Mouse (Mus musculus) limb, embryonic 15.5 days (tissue): Measurements from ENCODE around the gene Prss21. TPM values are rescaled to one million over a fixed set of nuclear protein-coding genes. Genes with fewer than 3 reads are reported as not detected.
A peak's percentile ranks its signal among the peaks of the same experiment; 100 is the strongest.

Source experiments
- ATAC-seq: fragments of 200-750 bp; cut with Nextera tagmentation; 2 replicates; pipeline ENCODE4 v1.8.0; 2017; ENCODE audit warnings: low read depth, moderate TSS enrichment; ENCODE audit not compliant: insufficient number of reproducible peaks, low FRiP score, low TSS enrichment
- H3K27ac ChIP-seq: fragments of 300-500 bp; sonication (generic); 2 replicates; pipeline ENCODE4 v1.5.1; 2015; ENCODE audit warnings: moderate library complexity, mild to moderate bottlenecking, inconsistent platforms
- H3K27me3 ChIP-seq: fragments of 300-500 bp; sonication (generic); 2 replicates; pipeline ENCODE4 v1.6.1; 2015; ENCODE audit warnings: inconsistent platforms
- H3K36me3 ChIP-seq: fragments of 300-500 bp; sonication (generic); 2 replicates; pipeline ENCODE4 v1.6.1; 2015; ENCODE audit warnings: inconsistent platforms
- H3K4me1 ChIP-seq: fragments of 300-500 bp; sonication (generic); 2 replicates; pipeline ENCODE4 v1.6.1; 2015; ENCODE audit warnings: inconsistent platforms
- H3K4me2 ChIP-seq: fragments of 300-500 bp; sonication (generic); 2 replicates; pipeline ENCODE4 v1.6.1; 2015; ENCODE audit warnings: mild to moderate bottlenecking, inconsistent platforms
- H3K4me3 ChIP-seq: fragments of 300-500 bp; sonication (generic); 2 replicates; pipeline ENCODE4 v1.5.1; 2015; ENCODE audit warnings: mild to moderate bottlenecking, inconsistent platforms
- H3K9ac ChIP-seq: fragments of 300-500 bp; sonication (generic); 2 replicates; pipeline ENCODE4 v1.6.1; 2015; ENCODE audit warnings: inconsistent platforms
- H3K9me3 ChIP-seq: fragments of 300-500 bp; sonication (generic); 2 replicates; pipeline ENCODE4 v1.6.1; 2016; ENCODE audit warnings: inconsistent platforms
- WGBS: fragments of 180-500 bp; shearing (Covaris S2); methylation state at CpG from one replicate; pipeline ENCODE4 v1.1.7; 2015; 5-methylcytosine and 5-hydroxymethylcytosine counted together
- polyA plus RNA-seq: library from polyadenylated mRNA; unstranded; fragments of >200 nt; fragmentation: Nextera tagmentation; extraction: Ambion mirVana; gene quantifications from 2 replicates; pipeline ENCODE4 v1.2.1, GENCODE M21; 2015

The Prss21 gene
- polyA plus RNA-seq, 1 experiment from 2014 or later, result not detected

DNA sequence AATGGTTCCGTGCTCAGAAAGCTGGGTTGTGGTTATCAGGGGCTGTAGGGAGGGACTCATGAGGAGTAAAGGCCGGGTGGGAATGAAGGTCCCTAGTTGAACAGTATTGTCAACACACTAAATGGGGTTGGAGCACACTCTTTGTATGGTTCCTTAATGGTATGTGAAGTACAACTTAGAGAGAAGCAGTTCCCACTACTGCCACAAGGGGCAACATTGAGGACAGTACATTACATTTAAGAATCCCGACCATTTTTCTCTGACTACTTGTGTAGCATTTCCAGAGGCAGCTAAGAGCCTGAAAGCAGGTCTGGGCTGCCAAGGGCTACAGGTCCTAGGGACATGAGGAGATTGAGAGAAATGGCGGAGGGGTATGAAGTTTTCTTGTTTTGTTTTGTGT, 26.7 kb upstream of the Prss21 start:
- no peak for ATAC-seq
- WGBS, result 30% methylated on average over 4 of the region's 4 CpGs

DNA sequence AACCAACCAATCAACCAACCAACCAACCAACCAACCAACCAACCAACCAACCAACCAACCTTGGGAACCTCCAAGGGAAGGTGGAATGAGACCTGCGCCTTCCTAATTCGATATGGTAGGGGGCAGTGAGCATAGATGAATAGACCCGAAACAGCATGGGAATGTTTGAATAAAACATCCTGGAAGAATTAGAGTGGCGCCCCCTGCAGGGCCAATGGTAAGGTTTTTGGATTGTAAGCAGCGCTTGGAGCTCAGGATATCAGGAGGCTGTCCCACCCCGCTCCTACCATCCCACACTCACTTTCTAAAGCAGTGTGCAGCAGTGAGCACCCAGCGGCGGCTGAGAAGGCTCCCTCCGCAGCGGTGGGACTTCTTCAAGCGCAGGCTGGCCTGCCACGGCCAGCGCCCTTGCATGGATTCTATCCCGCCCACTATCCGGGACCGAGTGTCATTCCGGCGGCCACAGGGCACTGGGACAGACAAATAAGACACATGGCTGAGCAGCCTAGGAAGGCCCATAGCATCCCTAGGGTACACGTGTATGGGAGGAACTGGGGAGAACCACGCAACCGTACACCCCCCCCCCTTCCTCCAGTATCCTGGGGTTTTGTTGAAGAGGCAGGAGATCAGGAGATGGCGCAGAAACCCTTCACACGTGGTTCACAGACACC, 24.6 kb upstream of the Prss21 start:
- Histone ChIP-seq H3K27me3 (no peaks in the 10 kb centered on the region), H3K9me3 (no peaks in the 10 kb centered on the region), H3K4me3 (peak overlapping the region; percentile 14; the same call in 1 of the 2 replicates), H3K4me2 (peak overlapping the region; percentile 36; the same call in 1 of the 2 replicates), H3K9ac (no peak overlapping the region), H3K4me1 (peaks cover 4% of the 10 kb centered on the region; the same call in 1 of the 2 replicates), H3K36me3 (no peaks in the 10 kb centered on the region), H3K27ac (no peak overlapping the region)
- no peak for ATAC-seq
- WGBS, result 48% methylated on average over 23 of the region's 23 CpGs

More for the DNA sequence above, 26.7 kb upstream of the Prss21 start:
- H3K4me3 ChIP-seq, result no peak overlapping the region
- H3K36me3 ChIP-seq, result no peaks in the 10 kb centered on the region
- H3K4me1 ChIP-seq, result peaks cover 4% of the 10 kb centered on the region; the same call in 1 of the 2 replicates
- H3K9ac ChIP-seq, result no peak overlapping the region
- no peaks in the 10 kb centered on the region for H3K27me3 ChIP-seq
- H3K9me3 ChIP-seq, result no peaks in the 10 kb centered on the region
- no peak overlapping the region for H3K4me2 ChIP-seq
- H3K27ac ChIP-seq, result no peak overlapping the region

DNA sequence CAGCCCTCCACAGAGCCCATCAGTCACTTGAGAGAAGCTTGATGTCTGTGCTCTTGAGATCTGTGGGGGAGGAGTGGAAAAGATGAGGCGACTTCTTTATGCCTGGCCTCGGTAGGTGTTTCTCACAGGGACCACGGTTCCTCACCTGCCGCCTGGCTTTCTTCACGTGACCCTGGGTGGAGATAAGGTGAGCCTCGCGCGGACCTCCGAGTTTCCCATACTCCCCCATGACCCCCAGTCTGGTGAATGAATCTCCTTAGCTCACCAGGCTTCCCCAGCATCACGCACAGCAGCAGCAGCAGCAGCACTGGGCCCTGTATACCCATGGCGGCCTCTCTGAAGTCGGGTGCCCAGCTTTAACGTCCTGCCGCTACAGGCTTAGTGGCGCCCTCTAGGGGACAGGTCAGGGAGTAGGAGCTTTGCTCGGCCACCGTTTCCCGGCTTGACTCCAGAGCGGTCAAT, 24.0 kb upstream of the Prss21 start, which contains the start of the genes Prss32 and Prss41:
Gene Prss32, plus strand, starts transcription at position 44 of the 462 bp plus-strand sequence.
Gene Prss41, minus strand, starts transcription at position 361 of the 462 bp plus-strand sequence.
- Histone ChIP-seq H3K36me3 (no peaks in the 10 kb centered on the region), H3K27me3 (no peaks in the 10 kb centered on the region), H3K4me1 (peaks cover 4% of the 10 kb centered on the region; the same call in 1 of the 2 replicates), H3K9ac (no peak within 1 kb of the TSS), H3K4me3 (peak within 1 kb of the TSS; percentile 14; the same call in 1 of the 2 replicates), H3K4me2 (peak within 1 kb of the TSS; percentile 36), H3K27ac (no peak within 1 kb of the TSS), H3K9me3 (no peaks in the 10 kb centered on the region)
- WGBS, result 15% methylated on average over 19 of the region's 19 CpGs
- no peak for ATAC-seq

DNA sequence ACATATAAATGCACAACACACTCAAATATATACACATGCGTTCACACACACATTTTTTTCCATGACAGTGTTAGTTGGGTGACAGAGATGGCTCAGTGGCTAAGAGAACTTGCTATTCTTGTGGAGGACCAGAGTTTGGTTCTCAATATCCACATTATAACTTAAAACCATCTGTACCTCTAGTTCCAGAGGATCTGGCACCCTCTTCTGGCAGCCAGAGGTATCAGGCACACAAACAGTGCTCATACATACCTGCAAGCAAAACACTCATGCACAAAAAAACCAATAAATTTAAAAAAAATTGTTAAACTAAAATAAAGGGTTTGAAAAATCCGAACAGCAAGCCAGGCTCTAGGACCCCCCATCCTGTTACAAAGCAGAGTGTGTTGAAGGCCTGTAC, 17.8 kb upstream of the Prss21 start:
- Histone ChIP-seq H3K4me2 (no peak overlapping the region), H3K4me3 (no peak overlapping the region), H3K9me3 (no peaks in the 10 kb centered on the region), H3K36me3 (no peaks in the 10 kb centered on the region), H3K27me3 (no peaks in the 10 kb centered on the region), H3K9ac (no peak overlapping the region), H3K27ac (no peak overlapping the region), H3K4me1 (no peaks in the 10 kb centered on the region)
- ATAC-seq, result no peak
- WGBS, result 56% methylated on average over 2 of the region's 2 CpGs

DNA sequence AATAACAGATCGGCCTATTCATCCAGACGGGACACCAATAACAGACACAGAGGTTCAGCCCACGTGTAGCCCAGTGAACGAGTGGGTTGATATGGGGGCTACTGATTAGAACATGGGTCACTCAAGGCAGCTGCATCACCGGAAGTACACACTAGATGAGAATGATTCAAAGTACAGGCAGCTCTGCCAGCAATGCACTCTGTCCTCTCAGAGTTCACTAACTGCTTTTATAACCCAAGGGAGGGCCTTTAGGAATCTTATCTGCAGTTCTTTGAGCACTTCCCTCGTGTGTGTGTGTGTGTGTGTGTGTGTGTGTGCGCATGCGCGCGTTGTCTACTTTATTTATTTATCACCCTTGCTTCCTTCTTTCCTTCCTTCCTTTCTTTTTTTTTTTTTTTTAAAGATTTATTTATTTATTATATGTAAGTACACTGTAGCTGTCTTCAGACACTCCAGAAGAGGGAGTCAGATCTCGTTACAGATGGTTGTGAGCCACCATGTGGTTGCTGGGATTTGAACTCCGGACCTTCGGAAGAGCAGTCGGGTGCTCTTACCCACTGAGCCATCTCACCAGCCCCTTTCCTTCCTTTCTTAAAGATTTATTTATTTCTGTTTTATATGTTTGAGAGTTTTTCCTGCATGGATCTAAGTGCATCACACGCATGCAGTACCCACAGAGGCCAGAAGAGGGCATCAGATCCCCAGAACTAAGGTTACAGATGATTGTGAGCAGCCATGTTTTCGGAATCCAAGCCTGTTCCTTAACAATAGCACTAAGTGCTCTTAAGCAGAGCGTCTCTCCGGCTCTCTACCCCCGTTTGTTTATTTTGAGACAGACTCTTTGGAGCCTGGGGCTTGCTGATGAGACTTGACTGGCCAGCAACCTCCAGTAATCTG, 16.8 kb upstream of the Prss21 start:
- H3K9me3 ChIP-seq, result no peaks in the 10 kb centered on the region
- H3K27me3 ChIP-seq, result no peaks in the 10 kb centered on the region
- H3K9ac ChIP-seq, result no peak overlapping the region
- no peaks in the 10 kb centered on the region for H3K36me3 ChIP-seq
- H3K4me1 ChIP-seq, result no peaks in the 10 kb centered on the region
- H3K27ac ChIP-seq, result no peak overlapping the region
- no peak overlapping the region for H3K4me3 ChIP-seq
- H3K4me2 ChIP-seq, result no peak overlapping the region
- WGBS, result 56% methylated on average over 18 of the region's 19 CpGs
- no peak for ATAC-seq

DNA sequence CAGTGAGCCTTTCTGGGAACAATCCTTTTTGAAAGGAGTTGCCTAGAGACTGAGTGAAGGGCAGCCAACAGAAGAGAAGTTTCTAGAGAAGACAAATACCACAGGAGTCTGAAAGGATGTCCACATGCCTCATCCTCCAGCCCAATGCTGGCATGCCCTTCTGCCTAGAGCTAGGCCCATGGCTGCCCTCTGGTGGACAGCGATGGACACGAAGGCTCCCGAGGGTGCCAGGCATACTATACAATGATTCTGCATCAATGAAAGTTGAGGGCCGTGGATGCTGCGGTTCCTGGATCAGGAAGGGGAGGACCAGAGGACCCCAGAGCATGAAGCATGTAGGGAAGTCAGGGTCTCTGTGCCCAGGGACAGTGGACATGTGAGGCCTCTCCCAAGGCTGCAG, 14.6 kb upstream of the Prss21 start:
- ATAC-seq, result no peak
- H3K4me3 ChIP-seq, result no peak overlapping the region
- H3K27me3 ChIP-seq, result no peaks in the 10 kb centered on the region
- no peaks in the 10 kb centered on the region for H3K36me3 ChIP-seq
- no peak overlapping the region for H3K9ac ChIP-seq
- no peaks in the 10 kb centered on the region for H3K9me3 ChIP-seq
- no peaks in the 10 kb centered on the region for H3K4me1 ChIP-seq
- no peak overlapping the region for H3K4me2 ChIP-seq
- H3K27ac ChIP-seq, result no peak overlapping the region
- WGBS, result 36% methylated on average over 5 of the region's 5 CpGs

DNA sequence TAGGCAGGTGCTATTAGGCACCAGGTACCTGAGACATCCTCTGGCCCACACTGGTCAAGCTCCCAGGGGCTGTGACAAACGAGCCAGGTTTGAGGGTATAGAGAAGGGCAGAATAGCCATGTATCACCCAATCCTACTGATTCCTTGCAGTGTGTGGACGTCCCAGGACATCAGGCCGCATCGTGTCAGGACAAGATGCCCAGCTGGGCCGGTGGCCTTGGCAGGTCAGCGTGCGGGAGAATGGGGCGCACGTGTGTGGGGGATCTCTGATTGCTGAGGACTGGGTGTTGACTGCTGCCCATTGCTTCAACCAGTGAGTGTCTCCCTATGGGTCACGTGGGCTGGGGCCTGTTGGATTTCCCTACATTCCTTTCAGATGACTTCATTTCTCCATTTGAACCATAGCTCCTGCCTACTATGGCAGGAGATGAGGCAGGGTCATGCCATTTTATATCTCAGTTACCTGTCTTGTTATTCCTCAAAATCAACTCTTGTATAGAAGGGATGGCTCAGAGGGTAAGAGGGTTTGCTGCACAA, 13.6 kb upstream of the Prss21 start:
- Histone ChIP-seq H3K27me3 (no peaks in the 10 kb centered on the region), H3K36me3 (no peaks in the 10 kb centered on the region), H3K4me1 (no peaks in the 10 kb centered on the region), H3K9ac (no peak overlapping the region), H3K27ac (no peak overlapping the region), H3K9me3 (no peaks in the 10 kb centered on the region), H3K4me3 (no peak overlapping the region), H3K4me2 (no peak overlapping the region)
- WGBS, result 86% methylated on average over 10 of the region's 10 CpGs
- ATAC-seq, result no peak

DNA sequence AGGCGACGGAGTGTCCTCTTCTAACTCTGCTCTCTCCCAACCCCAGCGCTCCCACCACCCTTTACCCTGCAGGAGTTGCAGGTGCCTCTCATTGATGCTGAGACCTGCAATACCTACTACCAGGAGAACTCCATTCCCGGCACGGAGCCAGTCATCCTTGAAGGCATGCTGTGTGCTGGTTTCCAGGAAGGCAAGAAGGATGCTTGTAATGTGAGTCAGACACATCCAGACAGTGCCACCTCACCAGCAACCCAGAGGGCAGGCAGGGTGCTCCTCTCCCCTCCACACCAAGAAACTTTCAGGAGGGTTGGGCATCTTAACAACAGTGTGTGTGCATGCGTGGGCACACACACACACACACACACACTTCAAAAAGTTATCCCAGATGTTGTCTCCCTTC, 10.7 kb upstream of the Prss21 start:
- ATAC-seq, result no peak
- no peaks in the 10 kb centered on the region for H3K36me3 ChIP-seq
- H3K9ac ChIP-seq, result no peak overlapping the region
- H3K9me3 ChIP-seq, result no peaks in the 10 kb centered on the region
- H3K4me1 ChIP-seq, result no peaks in the 10 kb centered on the region
- H3K27ac ChIP-seq, result no peak overlapping the region
- H3K27me3 ChIP-seq, result no peaks in the 10 kb centered on the region
- no peak overlapping the region for H3K4me3 ChIP-seq
- WGBS, result 88% methylated on average over 6 of the region's 6 CpGs
- H3K4me2 ChIP-seq, result no peak overlapping the region

DNA sequence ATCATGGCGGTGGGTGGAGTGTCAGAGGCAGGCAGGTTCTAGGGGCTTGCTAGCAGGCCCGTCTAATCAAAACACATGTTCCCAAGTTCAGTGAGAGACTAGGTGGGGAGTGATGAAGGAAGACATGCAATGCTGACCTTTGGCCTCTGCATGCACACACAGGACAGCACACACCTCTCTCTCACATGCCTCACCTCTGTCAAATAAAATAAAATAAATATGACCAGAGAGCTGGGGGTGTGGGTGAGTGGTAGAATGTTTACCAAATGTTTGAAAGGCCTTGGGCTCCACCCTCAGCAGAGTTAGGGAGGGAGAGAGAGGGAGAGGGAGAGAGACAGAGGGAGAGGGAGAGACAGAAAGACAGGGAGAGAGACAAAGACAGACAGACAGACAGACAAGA, 9.9 kb upstream of the Prss21 start:
- no peak overlapping the region for H3K9ac ChIP-seq
- H3K9me3 ChIP-seq, result no peaks in the 10 kb centered on the region
- no peaks in the 10 kb centered on the region for H3K27me3 ChIP-seq
- 66% methylated on average over 2 of the region's 2 CpGs for WGBS
- no peaks in the 10 kb centered on the region for H3K4me1 ChIP-seq
- H3K36me3 ChIP-seq, result no peaks in the 10 kb centered on the region
- no peak for ATAC-seq
- no peak overlapping the region for H3K4me2 ChIP-seq
- no peak overlapping the region for H3K27ac ChIP-seq
- H3K4me3 ChIP-seq, result no peak overlapping the region

DNA sequence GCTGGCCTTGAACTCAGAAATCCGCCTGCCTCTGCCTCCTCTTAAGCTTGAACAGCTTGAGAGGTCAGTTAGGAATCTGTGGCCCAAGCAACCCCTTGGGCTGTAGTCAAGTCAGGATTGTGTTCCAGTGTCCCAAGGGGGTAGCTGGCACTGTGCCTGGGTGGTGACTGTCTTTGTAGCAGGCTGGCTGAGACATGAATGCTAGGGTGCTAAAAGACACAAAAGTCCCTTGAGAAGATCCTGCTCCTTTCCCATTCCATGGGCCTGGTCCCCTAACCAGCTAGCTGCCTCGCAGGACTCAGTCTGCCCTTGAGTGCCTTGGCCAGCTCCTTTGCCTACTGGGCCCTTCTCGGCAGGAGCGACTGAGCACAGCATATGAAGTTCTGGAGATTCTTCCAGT, 4.9 kb upstream of the Prss21 start:
- H3K27ac ChIP-seq, result no peak overlapping the region
- no peaks in the 10 kb centered on the region for H3K9me3 ChIP-seq
- ATAC-seq, result no peak
- 84% methylated on average over 4 of the region's 4 CpGs for WGBS
- no peak overlapping the region for H3K9ac ChIP-seq
- H3K36me3 ChIP-seq, result no peaks in the 10 kb centered on the region
- no peaks in the 10 kb centered on the region for H3K4me1 ChIP-seq
- no peak overlapping the region for H3K4me3 ChIP-seq
- no peaks in the 10 kb centered on the region for H3K27me3 ChIP-seq
- no peak overlapping the region for H3K4me2 ChIP-seq

DNA sequence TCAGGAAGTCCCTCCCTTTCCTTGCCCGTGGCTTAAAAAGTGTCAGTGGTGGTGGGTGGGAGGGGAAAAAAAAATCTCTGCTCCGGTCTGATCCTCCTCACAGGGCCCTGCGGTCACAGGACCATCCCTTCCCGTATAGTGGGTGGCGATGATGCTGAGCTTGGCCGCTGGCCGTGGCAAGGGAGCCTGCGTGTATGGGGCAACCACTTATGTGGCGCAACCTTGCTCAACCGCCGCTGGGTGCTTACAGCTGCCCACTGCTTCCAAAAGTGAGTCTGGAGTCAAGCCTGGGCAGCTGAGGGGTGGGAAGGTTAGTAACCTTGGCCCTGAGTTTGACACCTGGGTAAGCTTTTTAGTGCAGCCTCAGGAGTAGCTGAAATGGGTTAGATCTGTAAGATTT, 657 bp downstream of the Prss21 start:
- no peak overlapping the region for H3K4me3 ChIP-seq
- H3K9ac ChIP-seq, result no peak overlapping the region
- 87% methylated on average over 11 of the region's 11 CpGs for WGBS
- H3K36me3 ChIP-seq, result no peaks in the 10 kb centered on the region
- H3K27me3 ChIP-seq, result no peaks in the 10 kb centered on the region
- no peaks in the 10 kb centered on the region for H3K4me1 ChIP-seq
- ATAC-seq, result no peak
- H3K9me3 ChIP-seq, result no peaks in the 10 kb centered on the region
- H3K27ac ChIP-seq, result no peak overlapping the region
- no peak overlapping the region for H3K4me2 ChIP-seq
